Mouse (Mus musculus) CH12.LX (cell line): Measurements from ENCODE around the gene Thsd4.

Source experiments
- CHD2 ChIP-seq: IDR thresholded peaks from 2 replicates; pipeline ENCODE4 v1.6.1; 2011; ENCODE audit warnings: low read length, improper control_type of control experiment
- CTCF ChIP-seq, 2 experiments: IDR thresholded peaks in 1 of 2; conservative IDR thresholded peaks in 1 of 2; 2 replicates each; pipeline ENCODE4 v1.5.1; 2011 to 2012; ENCODE audit warnings: low read depth in 2 of 2, low read length in 2 of 2, improper control_type of control experiment in 1 of 2, inconsistent platforms in 1 of 2, mild to moderate bottlenecking in 1 of 2, moderate library complexity in 1 of 2
- EP300 ChIP-seq: IDR thresholded peaks from 2 replicates; pipeline ENCODE4 v1.6.1; 2011; ENCODE audit warnings: low read length, improper control_type of control experiment
- JUND ChIP-seq: conservative IDR thresholded peaks from 2 replicates; pipeline ENCODE4 v1.6.1; 2011; ENCODE audit warnings: low read depth, low read length, improper control_type of control experiment
- MAFK ChIP-seq: IDR thresholded peaks from 2 replicates; pipeline ENCODE4 v1.6.1; 2011; ENCODE audit warnings: low read length, improper control_type of control experiment; ENCODE audit not compliant: insufficient replicate concordance
- MAX ChIP-seq: IDR thresholded peaks from 2 replicates; pipeline ENCODE4 v1.6.1; 2011; ENCODE audit warnings: low read length, improper control_type of control experiment
- NRF1 ChIP-seq: IDR thresholded peaks from 2 replicates; pipeline ENCODE4 v1.6.1; 2014; ENCODE audit warnings: low read depth, mild to moderate bottlenecking, inconsistent platforms, low read length, improper control_type of control experiment, moderate library complexity
- POLR2A ChIP-seq: IDR thresholded peaks from 2 replicates; pipeline ENCODE4 v1.6.1; 2011; ENCODE audit warnings: low read depth, mild to moderate bottlenecking, improper control_type of control experiment, low read length
- ZKSCAN1 ChIP-seq: IDR thresholded peaks from 2 replicates; pipeline ENCODE4 v1.6.1; 2012; ENCODE audit warnings: low read depth, inconsistent platforms, low read length, improper control_type of control experiment, borderline replicate concordance

GRCm38 (mm10) chr9:60024971-60025370, 496.9 kb downstream of the Thsd4 start:
- TF ChIP-seq CTCF (conservative IDR thresholded peaks at IDR 0.05 in 1 of 2, IDR thresholded peaks at IDR 0.05 in 1 of 2; ENCODE audit: low read depth in 2 of 2, low read length in 2 of 2) (no peak), POLR2A (no peak), EP300 (no peak), ZKSCAN1 (no peak), NRF1 (no peak), CHD2 (no peak), JUND (no peak), MAX (no peak), MAFK (no peak)
